ENCODE assay signal across 21 mouse cellular contexts in the genomic region with DNA sequence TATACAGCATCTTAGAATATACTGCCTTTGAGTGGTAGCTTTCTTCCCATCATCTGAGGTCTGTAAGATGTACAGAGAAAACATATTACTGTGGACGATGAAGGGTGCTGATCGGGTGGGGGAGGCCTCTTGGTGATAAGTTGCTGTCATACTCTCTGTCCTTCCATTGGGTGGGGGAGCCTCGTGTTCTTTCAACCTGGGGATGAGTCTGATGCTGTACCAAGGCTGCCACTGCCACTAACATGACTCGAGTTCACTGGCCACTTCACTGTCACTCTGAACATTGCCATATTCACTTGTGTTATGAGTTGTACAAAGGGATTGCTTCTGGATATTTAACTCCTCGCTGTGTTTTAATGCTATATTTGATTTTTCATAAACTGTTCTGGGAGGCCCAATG.
DNase-seq lines count a peak whose midpoint lies in the region; ATAC-seq and TF ChIP-seq lines count a peak whose summit lies in the region.
"Had no signal": no experiment of that assay in that cellular context is flagged by ENCODE, and none has a peak within 500 bp of the region (broad histone marks: within the 10 kb centered on the region; RNA-seq: fewer than 3 reads in every experiment).

No protein-coding gene starts in this region.

- no peak overlapping the region for H3K27ac ChIP-seq in heart, embryonic 10.5 days
- H3K27ac ChIP-seq in heart, embryonic 12.5 days (ENCODE audit: poor library complexity, severe bottlenecking): no peak overlapping the region
- no peak overlapping the region for H3K27ac ChIP-seq in midbrain, embryonic 16.5 days (ENCODE audit: low read length)

- H3K9ac ChIP-seq in heart, embryonic 12.5 days: no peak overlapping the region
- no peak overlapping the region for H3K9ac ChIP-seq in midbrain, embryonic 16.5 days (ENCODE audit: low read depth, low read length)

- H3K4me1 ChIP-seq in heart, embryonic 10.5 days: peaks cover 17% of the 10 kb centered on the region; the same call in 1 of the 2 replicates
- H3K4me1 ChIP-seq in heart, embryonic 12.5 days (replicated peaks): peaks cover 19% of the 10 kb centered on the region
- H3K4me1 ChIP-seq in midbrain, embryonic 16.5 days (ENCODE audit: control insufficient read depth, insufficient read depth, low read length): peaks cover 11% of the 10 kb centered on the region; the same call in 1 of the 2 replicates

- 86% methylated on average over 5 of the region's 5 CpGs for WGBS in heart, embryonic 10.5 days
- 86% methylated on average over 5 of the region's 5 CpGs for WGBS in heart, embryonic 12.5 days
- 93% methylated on average over 5 of the region's 5 CpGs for WGBS in midbrain, embryonic 16.5 days

- H3K4me2 ChIP-seq in heart, embryonic 12.5 days: no peak overlapping the region
- no peak overlapping the region for H3K4me2 ChIP-seq in myocyte (ENCODE audit: low read depth)
- no peak overlapping the region for H3K4me2 ChIP-seq in midbrain, embryonic 16.5 days (ENCODE audit: low read length)

- H3ac ChIP-seq in myocyte (ENCODE audit: control insufficient read depth, insufficient read length): no peak overlapping the region

- no peaks in the 10 kb centered on the region for H3K36me3 ChIP-seq in heart, embryonic 10.5 days
- H3K36me3 ChIP-seq in heart, embryonic 12.5 days: no peaks in the 10 kb centered on the region
- H3K36me3 ChIP-seq in myocyte (ENCODE audit: control insufficient read depth, insufficient read depth): peaks cover 9% of the 10 kb centered on the region
- no peaks in the 10 kb centered on the region for H3K36me3 ChIP-seq in midbrain, embryonic 16.5 days (ENCODE audit: control insufficient read depth, insufficient read depth, low read length)
- H3K36me3 ChIP-seq: G1E had no signal

- no peak for TF ChIP-seq POLR2A in myocyte (IDR thresholded peaks at IDR 0.05; ENCODE audit: insufficient read length, low read depth)

- H3K4me3 ChIP-seq in heart, embryonic 10.5 days: no peak overlapping the region
- no peak overlapping the region for H3K4me3 ChIP-seq in heart, embryonic 12.5 days
- no peak overlapping the region for H3K4me3 ChIP-seq in myocyte
- H3K4me3 ChIP-seq in midbrain, embryonic 16.5 days (ENCODE audit: low read depth, low read length): no peak overlapping the region

- no peak for ATAC-seq in heart, embryonic 12.5 days (ENCODE audit: insufficient number of reproducible peaks, low FRiP score)
- ATAC-seq in midbrain, embryonic 16.5 days: no peak
- ATAC-seq: activated CD4-positive, CD25-positive, alpha-beta regulatory T cell, adult 4 months; CD4-positive, CD25-positive, alpha-beta regulatory T cell, adult 4 months; Patski had no signal

- no peaks in the 10 kb centered on the region for H3K9me3 ChIP-seq in heart, embryonic 10.5 days
- H3K9me3 ChIP-seq in heart, embryonic 12.5 days (replicated peaks): no peaks in the 10 kb centered on the region
- no peaks in the 10 kb centered on the region for H3K9me3 ChIP-seq in midbrain, embryonic 16.5 days (replicated peaks; ENCODE audit: control insufficient read depth, low read length, poor library complexity, severe bottlenecking)

- DNase-seq in heart, adult 11 months: peak; percentile 43
- DNase-seq in heart, adult 8-10 months (ENCODE audit: low spot score): no peak
- peak; percentile 63 for DNase-seq in heart, embryonic 10.5 days (ENCODE audit: low spot score)
- DNase-seq: adrenal gland, adult 2 months; adrenal gland, adult 8-10 months; adrenal gland, postnatal 10 days; adrenal gland, postnatal 14 days; adrenal gland, postnatal 25 days; adrenal gland, postnatal 36 days; B cell, adult 2 months; cerebellum, adult 11 months; cerebellum, adult 11-12 months; cerebellum, adult 18-20 months had no signal

- H3K79me2 ChIP-seq in myocyte (ENCODE audit: control insufficient read depth, insufficient read depth): no peaks in the 10 kb centered on the region

- no peaks in the 10 kb centered on the region for H3K27me3 ChIP-seq in heart, embryonic 10.5 days (ENCODE audit: insufficient read depth, poor library complexity, severe bottlenecking)
- H3K27me3 ChIP-seq in heart, embryonic 12.5 days (replicated peaks): no peaks in the 10 kb centered on the region
- H3K27me3 ChIP-seq in myocyte (ENCODE audit: control insufficient read depth, insufficient read depth, insufficient read length): no peaks in the 10 kb centered on the region
- no peaks in the 10 kb centered on the region for H3K27me3 ChIP-seq in midbrain, embryonic 16.5 days (ENCODE audit: control insufficient read depth, insufficient read depth, low read depth, low read length)
- H3K27me3 ChIP-seq: CH12.LX, Patski had no signal

TF ChIP-seq in myocyte, 11 proteins besides CTCF, POLR2A, EP300 and RAD21:
- TF ChIP-seq MYOD1 (IDR thresholded peaks at IDR 0.05; ENCODE audit: control insufficient read depth in 1 of 3, insufficient read length in 2 of 3, low read depth in 2 of 3): no peak
- TF ChIP-seq USF1 (IDR thresholded peaks at IDR 0.05; ENCODE audit: low read depth): no peak
- no peak for TF ChIP-seq CEBPB (IDR thresholded peaks at IDR 0.05; ENCODE audit: insufficient read depth, poor library complexity, severe bottlenecking)
- TF ChIP-seq MAX (IDR thresholded peaks at IDR 0.05; ENCODE audit: low read depth): no peak
- no peak for TF ChIP-seq SRF (IDR thresholded peaks at IDR 0.05; ENCODE audit: control insufficient read depth, insufficient read length, low read depth)
- no peak for TF ChIP-seq TCF3 (IDR thresholded peaks at IDR 0.05; ENCODE audit: insufficient read length, low read depth)
- TF ChIP-seq POLR2AphosphoS2 (IDR thresholded peaks at IDR 0.05; ENCODE audit: insufficient read length, low read depth): peak; percentile 53
